ENCODE assay signal across 29 mouse cellular contexts in the genomic region with DNA sequence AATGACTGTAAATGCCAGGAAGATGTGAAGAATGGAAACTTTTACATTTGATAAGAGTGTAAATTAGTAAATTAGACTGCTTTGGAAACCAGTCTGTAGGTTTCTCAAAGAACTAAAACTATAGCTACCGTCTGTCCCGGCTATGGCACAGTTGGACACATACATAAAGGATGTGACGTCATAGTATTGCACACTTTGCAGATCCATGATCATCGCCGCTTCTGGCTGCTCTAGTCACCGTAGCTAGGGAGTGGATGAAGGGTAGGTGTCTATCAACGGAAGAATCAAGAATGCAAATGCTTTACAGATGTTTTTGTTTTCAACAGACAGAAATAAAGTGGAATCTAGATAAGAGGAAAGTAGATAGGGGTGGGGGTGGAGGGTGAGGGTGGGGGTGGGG. TPM values are rescaled to one million over a fixed set of nuclear protein-coding genes. Genes with fewer than 3 reads are reported as not detected.
A peak's percentile ranks its signal among the peaks of the same experiment; 100 is the strongest.
DNase-seq lines count a peak whose midpoint lies in the region; ATAC-seq and TF ChIP-seq lines count a peak whose summit lies in the region.
"Had no signal": no experiment of that assay in that cellular context is flagged by ENCODE, and none has a peak within 500 bp of the region (broad histone marks: within the 10 kb centered on the region; RNA-seq: fewer than 3 reads in every experiment).

No protein-coding gene starts in this region.

- H3K36me3 ChIP-seq in thymus, adult 2 months (ENCODE audit: control insufficient read depth, insufficient read depth, low read length) = no peaks in the 10 kb centered on the region
- H3K36me3 ChIP-seq in kidney, embryonic 14.5 days (ENCODE audit: control insufficient read depth, insufficient read depth, low read length) = no peaks in the 10 kb centered on the region
- H3K36me3 ChIP-seq: embryonic facial prominence, embryonic 10.5 days; embryonic facial prominence, embryonic 15.5 days; limb, embryonic 12.5 days; liver, embryonic 13.5 days; midbrain, embryonic 10.5 days; neural tube, embryonic 12.5 days had no signal

- no peaks in the 10 kb centered on the region for H3K27me3 ChIP-seq in thymus, adult 2 months (ENCODE audit: control insufficient read depth, insufficient read depth, low read length)
- H3K27me3 ChIP-seq in kidney, embryonic 14.5 days (ENCODE audit: control insufficient read depth, insufficient read depth, low read length) = no peaks in the 10 kb centered on the region
- H3K27me3 ChIP-seq: embryonic facial prominence, embryonic 15.5 days; forebrain, embryonic 13.5 days; limb, embryonic 12.5 days; liver, embryonic 13.5 days; neural tube, embryonic 12.5 days had no signal

- H3K4me3 ChIP-seq in thymus, adult 2 months (ENCODE audit: control insufficient read depth, insufficient read depth, low read length) = no peak overlapping the region
- no peak overlapping the region for H3K4me3 ChIP-seq in bone marrow, adult 2 months (replicated peaks; ENCODE audit: control insufficient read depth, low read depth, low read length)
- H3K4me3 ChIP-seq in kidney, embryonic 14.5 days (ENCODE audit: low read length) = no peak overlapping the region
- H3K4me3 ChIP-seq: embryonic facial prominence, embryonic 10.5 days; embryonic facial prominence, embryonic 15.5 days; forebrain, embryonic 13.5 days; left cerebral cortex, adult 2 months; limb, embryonic 12.5 days; liver, embryonic 13.5 days; midbrain, embryonic 10.5 days; neural tube, embryonic 12.5 days had no signal

- no peak overlapping the region for H3K4me2 ChIP-seq in kidney, embryonic 14.5 days (replicated peaks; ENCODE audit: low read depth, low read length)
- H3K4me2 ChIP-seq: embryonic facial prominence, embryonic 15.5 days; forebrain, embryonic 13.5 days; limb, embryonic 12.5 days; liver, embryonic 13.5 days; neural tube, embryonic 12.5 days had no signal

- no peak for TF ChIP-seq POLR2A in thymus, adult 2 months (IDR thresholded peaks at IDR 0.05; ENCODE audit: control insufficient read depth, extremely low read depth, insufficient read depth, low read length, poor library complexity)
- TF ChIP-seq POLR2A in bone marrow, adult 2 months (IDR thresholded peaks at IDR 0.05; ENCODE audit: borderline replicate concordance, control insufficient read depth, low read depth, low read length) = no peak

- H3K9ac ChIP-seq in kidney, embryonic 14.5 days (ENCODE audit: low read depth, low read length) = no peak overlapping the region
- H3K9ac ChIP-seq: embryonic facial prominence, embryonic 15.5 days; forebrain, embryonic 13.5 days; limb, embryonic 12.5 days; liver, embryonic 13.5 days; neural tube, embryonic 12.5 days had no signal

- DNase-seq in heart, adult 11 months = peak; percentile 77
- no peak for DNase-seq in heart, postnatal 10 days
- DNase-seq in thymus, postnatal 4 days = peak; percentile 25
- no peak for DNase-seq in thymus, adult 2 months
- DNase-seq in naive thymus-derived CD4-positive, alpha-beta T cell, adult 2 months (ENCODE audit: low read depth) = peak; percentile 81
- DNase-seq: adrenal gland, postnatal 25 days; cerebellum, adult 18-20 months; cerebellum, postnatal 10 days; gastrocnemius, postnatal 25 days; kidney, adult 8-10 months; kidney, postnatal 14 days; liver, embryonic 13.5 days; lung, adult 2 months; lung, postnatal 10 days; right cerebral cortex, adult 18-20 months had no signal

- no peak overlapping the region; the same call in 1 of the 2 replicates for H3K27ac ChIP-seq in thymus, adult 2 months (ENCODE audit: control insufficient read depth, insufficient read depth, low read length)
- peak overlapping the region; percentile 45; the same call in 1 of the 2 replicates for H3K27ac ChIP-seq in bone marrow, adult 2 months (ENCODE audit: control insufficient read depth, insufficient read depth, low read depth, low read length, poor library complexity)
- no peak overlapping the region for H3K27ac ChIP-seq in kidney, embryonic 14.5 days (ENCODE audit: low read depth, low read length)
- H3K27ac ChIP-seq: embryonic facial prominence, embryonic 10.5 days; embryonic facial prominence, embryonic 15.5 days; forebrain, embryonic 13.5 days; left cerebral cortex, adult 2 months; limb, embryonic 12.5 days; liver, embryonic 13.5 days; midbrain, embryonic 10.5 days; neural tube, embryonic 12.5 days had no signal

- no peak for TF ChIP-seq CTCF in thymus, adult 2 months (IDR thresholded peaks at IDR 0.05; ENCODE audit: borderline replicate concordance, control insufficient read depth, extremely low read depth, insufficient read depth, low read length, poor library complexity)
- no peak for TF ChIP-seq CTCF in bone marrow, adult 2 months (IDR thresholded peaks at IDR 0.05; ENCODE audit: control insufficient read depth, insufficient read depth, low read length)

- no peak for ATAC-seq in megakaryocyte-erythroid progenitor cell, adult 5-6 weeks (replicated peaks; ENCODE audit: low FRiP score, low TSS enrichment, poor library complexity, severe bottlenecking)
- ATAC-seq in kidney, embryonic 14.5 days (ENCODE audit: low FRiP score, low TSS enrichment) = no peak
- ATAC-seq: forebrain, embryonic 13.5 days; hindbrain, embryonic 16.5 days; intestine, embryonic 16.5 days; midbrain, embryonic 16.5 days had no signal

- WGBS in thymus, adult 2 months = 64% methylated on average over 7 of the region's 7 CpGs
- WGBS in bone marrow, adult 2 months = 46% methylated on average over 7 of the region's 7 CpGs
- 90% methylated on average over 7 of the region's 7 CpGs for WGBS in kidney, embryonic 14.5 days

- no peaks in the 10 kb centered on the region for H3K9me3 ChIP-seq in kidney, embryonic 14.5 days (ENCODE audit: control insufficient read depth, low read length)
- H3K9me3 ChIP-seq: embryonic facial prominence, embryonic 10.5 days; embryonic facial prominence, embryonic 15.5 days; forebrain, embryonic 13.5 days; limb, embryonic 12.5 days; liver, embryonic 13.5 days; midbrain, embryonic 10.5 days; neural tube, embryonic 12.5 days had no signal

- intact Hi-C loops in heart, postnatal 10 days (cut with DNase I) = no loop called here

- H3K4me1 ChIP-seq in thymus, adult 2 months (replicated peaks; ENCODE audit: control insufficient read depth, insufficient read depth, low read length) = peaks cover 13% of the 10 kb centered on the region
- H3K4me1 ChIP-seq in bone marrow, adult 2 months (ENCODE audit: control insufficient read depth, insufficient read depth, low read length) = peaks cover 2% of the 10 kb centered on the region
- H3K4me1 ChIP-seq in kidney, embryonic 14.5 days (ENCODE audit: control insufficient read depth, insufficient read depth, low read length) = no peaks in the 10 kb centered on the region
- H3K4me1 ChIP-seq: embryonic facial prominence, embryonic 10.5 days; embryonic facial prominence, embryonic 15.5 days; forebrain, embryonic 13.5 days; limb, embryonic 12.5 days; midbrain, embryonic 10.5 days; neural tube, embryonic 12.5 days had no signal

RNA-seq across cellular contexts. Expression of gene Arhgap15, which starts 11.1 kb away (rescaled TPM):
- total RNA-seq in heart, postnatal 10 days (2021) = 1 to 10 TPM in 1 of 2 experiments, under 1 TPM in 1; 0.82 to 1.0 TPM
- 8.6 and 9.5 TPM in 2 replicates for polyA plus RNA-seq in thymus, adult 2 months (2012; rRNA removed)
- 7.3 and 14.5 TPM in 2 replicates for polyA plus RNA-seq in bone marrow, adult 2 months (2011; ENCODE audit: insufficient read depth, insufficient read length, low replicate concordance, missing spikeins)
- total RNA-seq in megakaryocyte-erythroid progenitor cell, adult 5-6 weeks (2014; fragmentation: Nextera tagmentation) = 21.8 and 48.5 TPM in 2 replicates
- 29.8 and 45.0 TPM in 2 replicates for total RNA-seq in megakaryocyte-erythroid progenitor cell, adult 5-6 weeks (2017)
- polyA plus RNA-seq in kidney, embryonic 14.5 days (2014; fragmentation: Nextera tagmentation; extraction: Ambion mirVana) = 1.0 TPM in 2 replicates
- polyA plus RNA-seq: C2C12 had no signal

Comparison
In these comparisons a context has a peak if more than half of its experiments do, and no peak if none do; other contexts are left out.
1. DNase-seq: peak in heart, adult 11 months (single experiment), thymus, postnatal 4 days (single experiment) and naive thymus-derived CD4-positive, alpha-beta T cell, adult 2 months (single experiment); none in heart, postnatal 10 days (0 of 2) and thymus, adult 2 months (single experiment).